Mouse (Mus musculus) forebrain, embryonic 10.5 days (tissue): Measurements from ENCODE around the gene Aff1. TPM values are rescaled to one million over a fixed set of nuclear protein-coding genes. Genes with fewer than 3 reads are reported as not detected.

ENCODE experiments used
- DNase-seq: peaks from one replicate; pipeline ENCODE4 v3.0.0-alpha.2; 2017; ENCODE audit warnings: low spot score; ENCODE audit errors: extremely low spot score
- H3K27ac ChIP-seq: fragments of 300-500 bp; sonication (generic); 2 replicates; pipeline ENCODE4 v1.5.1; 2016; ENCODE audit warnings: mild to moderate bottlenecking
- H3K27me3 ChIP-seq: fragments of 300-500 bp; sonication (generic); 2 replicates; pipeline ENCODE4 v1.6.1; 2016; ENCODE audit warnings: mild to moderate bottlenecking; ENCODE audit not compliant: poor library complexity, severe bottlenecking
- H3K36me3 ChIP-seq: fragments of 300-500 bp; sonication (generic); replicated peaks from 2 replicates; pipeline ENCODE4 v1.6.1; 2016; ENCODE audit warnings: mild to moderate bottlenecking, moderate library complexity
- H3K4me1 ChIP-seq: fragments of 300-500 bp; sonication (generic); 2 replicates; pipeline ENCODE4 v1.6.1; 2016
- H3K4me3 ChIP-seq: fragments of 300-500 bp; sonication (generic); 2 replicates; pipeline ENCODE4 v1.5.1; 2016; ENCODE audit warnings: mild to moderate bottlenecking, moderate library complexity
- H3K9me3 ChIP-seq: fragments of 300-500 bp; sonication (generic); 2 replicates; pipeline ENCODE4 v1.6.1; 2016; ENCODE audit warnings: mild to moderate bottlenecking, moderate library complexity
- WGBS: fragments of 180-500 bp; shearing (Covaris S2); methylation state at CpG from one replicate; pipeline ENCODE4 v1.1.7; 2016; 5-methylcytosine and 5-hydroxymethylcytosine counted together
- polyA plus RNA-seq: library from polyadenylated mRNA; unstranded; fragments of >200 nt; fragmentation: Nextera tagmentation; extraction: Ambion mirVana; gene quantifications from 2 replicates; pipeline ENCODE4 v1.2.1, GENCODE M21; 2016

The Aff1 gene
- polyA plus RNA-seq, 1 experiment from 2014 or later, result 5.1 TPM

- H3K36me3 ChIP-seq, result no peaks in the 10 kb centered on the region
- WGBS, result 80% methylated on average over 4 of the region's 4 CpGs
- no peak overlapping the region for H3K4me3 ChIP-seq
- peaks cover 33% of the 10 kb centered on the region for H3K4me1 ChIP-seq
- no peak for DNase-seq
- H3K27me3 ChIP-seq, result peaks cover 35% of the 10 kb centered on the region
- no peak overlapping the region for H3K27ac ChIP-seq
- H3K9me3 ChIP-seq, result no peaks in the 10 kb centered on the region
These were observed 29.3 kb downstream of the Aff1 start for GRCm38 (mm10) chr5:103721490-103721889.

- peaks cover 34% of the 10 kb centered on the region for H3K4me1 ChIP-seq
- H3K27ac ChIP-seq, result no peak overlapping the region
- 85% methylated on average over 4 of the region's 4 CpGs for WGBS
- no peak overlapping the region for H3K4me3 ChIP-seq
- no peak for DNase-seq
- H3K9me3 ChIP-seq, result no peaks in the 10 kb centered on the region
- no peaks in the 10 kb centered on the region for H3K36me3 ChIP-seq
- H3K27me3 ChIP-seq, result peaks cover 35% of the 10 kb centered on the region
These were observed 30.5 kb downstream of the Aff1 start for GRCm38 (mm10) chr5:103722721-103723120.

- H3K4me3 ChIP-seq, result no peak overlapping the region
- H3K27ac ChIP-seq, result 0 out of 2 replicates have a peak overlapping the region, but pooled peaks have one; percentile 1
- 4% methylated on average over 6 of the region's 6 CpGs for WGBS
- H3K36me3 ChIP-seq, result no peaks in the 10 kb centered on the region
- no peak for DNase-seq
- peaks cover 35% of the 10 kb centered on the region for H3K27me3 ChIP-seq
- H3K4me1 ChIP-seq, result peaks cover 36% of the 10 kb centered on the region
- H3K9me3 ChIP-seq, result no peaks in the 10 kb centered on the region
These were observed 32.2 kb downstream of the Aff1 start for GRCm38 (mm10) chr5:103724384-103724783.

- Histone ChIP-seq H3K9me3 (no peaks in the 10 kb centered on the region), H3K27ac (0 out of 2 replicates have a peak overlapping the region, but pooled peaks have one; percentile 1), H3K4me3 (no peak overlapping the region), H3K4me1 (peaks cover 33% of the 10 kb centered on the region), H3K36me3 (no peaks in the 10 kb centered on the region), H3K27me3 (peaks cover 35% of the 10 kb centered on the region)
- WGBS, result 6% methylated on average over 3 of the region's 3 CpGs
- no peak for DNase-seq
These were observed 32.6 kb downstream of the Aff1 start for GRCm38 (mm10) chr5:103724823-103725222.

GRCm38 (mm10) chr5:103725268-103726149, 33.3 kb downstream of the Aff1 start:
- DNase-seq, result no peak
- H3K36me3 ChIP-seq, result no peaks in the 10 kb centered on the region
- H3K4me3 ChIP-seq, result no peak overlapping the region
- peaks cover 33% of the 10 kb centered on the region for H3K4me1 ChIP-seq
- 54% methylated on average over 9 of the region's 9 CpGs for WGBS
- H3K27ac ChIP-seq, result no peak overlapping the region
- no peaks in the 10 kb centered on the region for H3K9me3 ChIP-seq
- peaks cover 32% of the 10 kb centered on the region for H3K27me3 ChIP-seq

GRCm38 (mm10) chr5:103726281-103726938, 34.2 kb downstream of the Aff1 start:
- Histone ChIP-seq H3K4me1 (peaks cover 33% of the 10 kb centered on the region), H3K27ac (no peak overlapping the region), H3K4me3 (no peak overlapping the region), H3K27me3 (peaks cover 29% of the 10 kb centered on the region), H3K9me3 (no peaks in the 10 kb centered on the region), H3K36me3 (no peaks in the 10 kb centered on the region)
- DNase-seq, result no peak
- WGBS, result 66% methylated on average over 8 of the region's 8 CpGs

- H3K9me3 ChIP-seq, result no peaks in the 10 kb centered on the region
- H3K27ac ChIP-seq, result no peak overlapping the region
- no peak overlapping the region for H3K4me3 ChIP-seq
- H3K36me3 ChIP-seq, result no peaks in the 10 kb centered on the region
- peaks cover 25% of the 10 kb centered on the region for H3K27me3 ChIP-seq
- 84% methylated on average over 4 of the region's 4 CpGs for WGBS
- H3K4me1 ChIP-seq, result peaks cover 33% of the 10 kb centered on the region
- no peak for DNase-seq
These were observed 35.7 kb downstream of the Aff1 start for GRCm38 (mm10) chr5:103727777-103728395.

GRCm38 (mm10) chr5:103729225-103729624, 37.1 kb downstream of the Aff1 start:
- no peak for DNase-seq
- Histone ChIP-seq H3K9me3 (no peaks in the 10 kb centered on the region), H3K27ac (no peak overlapping the region), H3K36me3 (no peaks in the 10 kb centered on the region), H3K4me3 (no peak overlapping the region), H3K27me3 (peaks cover 16% of the 10 kb centered on the region), H3K4me1 (peaks cover 30% of the 10 kb centered on the region)
- WGBS, result 65% methylated on average over 1 of the region's 1 CpGs

GRCm38 (mm10) chr5:103730142-103730541, 38.0 kb downstream of the Aff1 start:
- peaks cover 14% of the 10 kb centered on the region for H3K27me3 ChIP-seq
- H3K9me3 ChIP-seq, result no peaks in the 10 kb centered on the region
- no peak overlapping the region for H3K4me3 ChIP-seq
- H3K27ac ChIP-seq, result no peak overlapping the region
- no peak for DNase-seq
- 94% methylated on average over 1 of the region's 1 CpGs for WGBS
- no peaks in the 10 kb centered on the region for H3K36me3 ChIP-seq
- H3K4me1 ChIP-seq, result peaks cover 21% of the 10 kb centered on the region

GRCm38 (mm10) chr5:103730727-103731126, 38.6 kb downstream of the Aff1 start:
- Histone ChIP-seq H3K4me3 (no peak overlapping the region), H3K9me3 (no peaks in the 10 kb centered on the region), H3K4me1 (peaks cover 15% of the 10 kb centered on the region), H3K27ac (no peak overlapping the region), H3K36me3 (no peaks in the 10 kb centered on the region), H3K27me3 (0 out of 2 replicates have a peak, but pooled peaks cover 8% of the 10 kb centered on the region)
- 72% methylated on average over 3 of the region's 3 CpGs for WGBS
- no peak for DNase-seq

GRCm38 (mm10) chr5:103732581-103732980, 40.4 kb downstream of the Aff1 start:
- 90% methylated on average over 4 of the region's 4 CpGs for WGBS
- H3K4me1 ChIP-seq, result peaks cover 6% of the 10 kb centered on the region
- H3K27me3 ChIP-seq, result no peaks in the 10 kb centered on the region

GRCm38 (mm10) chr5:103735411-103736112, 43.4 kb downstream of the Aff1 start:
- H3K27ac ChIP-seq, result no peak overlapping the region
- H3K27me3 ChIP-seq, result no peaks in the 10 kb centered on the region
- H3K4me1 ChIP-seq, result no peaks in the 10 kb centered on the region
- H3K9me3 ChIP-seq, result no peaks in the 10 kb centered on the region
- no peak for DNase-seq
- 65% methylated on average over 5 of the region's 5 CpGs for WGBS
- H3K36me3 ChIP-seq, result no peaks in the 10 kb centered on the region
- H3K4me3 ChIP-seq, result no peak overlapping the region

More at GRCm38 (mm10) chr5:103732581-103732980, 40.4 kb downstream of the Aff1 start:
- no peak for DNase-seq
- H3K27ac ChIP-seq, result no peak overlapping the region
- H3K4me3 ChIP-seq, result no peak overlapping the region
- H3K9me3 ChIP-seq, result no peaks in the 10 kb centered on the region
- no peaks in the 10 kb centered on the region for H3K36me3 ChIP-seq
